Mouse (Mus musculus) intestine, postnatal 0 days (tissue): ENCODE measurements at regions not wholly inside any gene's neighbourhood (a gene's known extent, or its start where the extent isn't known, plus 50 kb on each side); places are given as distances from the start of the nearest gene placed in this dataset.

Experiments used
- ATAC-seq: fragments of 200-750 bp; cut with Nextera tagmentation; 2 replicates; pipeline ENCODE4 v1.8.0; 2017; ENCODE audit warnings: mild to moderate bottlenecking, moderate TSS enrichment, moderate library complexity
- H3K27ac ChIP-seq: fragments of 300-500 bp; sonication (generic); 2 replicates; pipeline ENCODE4 v1.5.1; 2014; ENCODE audit warnings: mild to moderate bottlenecking, low read depth, low read length, moderate library complexity
- H3K27me3 ChIP-seq: fragments of 300-500 bp; sonication (generic); replicated peaks from 2 replicates; pipeline ENCODE4 v1.6.1; 2014; ENCODE audit warnings: low read length, mixed read lengths; ENCODE audit not compliant: control insufficient read depth, insufficient read depth
- H3K36me3 ChIP-seq: fragments of 300-500 bp; sonication (generic); 2 replicates; pipeline ENCODE4 v1.6.1; 2014; ENCODE audit warnings: mild to moderate bottlenecking, moderate library complexity; ENCODE audit not compliant: control insufficient read depth, insufficient read depth
- H3K4me1 ChIP-seq: fragments of 300-500 bp; sonication (generic); replicated peaks from 2 replicates; pipeline ENCODE4 v1.6.1; 2014; ENCODE audit warnings: antibody characterized with exemption, low read length, mixed read lengths; ENCODE audit not compliant: control insufficient read depth, insufficient read depth
- H3K4me2 ChIP-seq: fragments of 300-500 bp; sonication (generic); replicated peaks from 2 replicates; pipeline ENCODE4 v1.6.1; 2014; ENCODE audit warnings: low read depth, mild to moderate bottlenecking, moderate library complexity
- H3K4me3 ChIP-seq: fragments of 300-500 bp; sonication (generic); 2 replicates; pipeline ENCODE4 v1.5.1; 2014; ENCODE audit warnings: low read depth, low read length
- H3K9ac ChIP-seq: fragments of 300-500 bp; sonication (generic); 2 replicates; pipeline ENCODE4 v1.6.1; 2014; ENCODE audit warnings: mild to moderate bottlenecking, low read depth, low read length
- H3K9me3 ChIP-seq: fragments of 300-500 bp; sonication (generic); 2 replicates; pipeline ENCODE4 v1.6.1; 2016; ENCODE audit warnings: mixed run types; ENCODE audit not compliant: control insufficient read depth
- CTCF ChIP-seq: sonication (generic); IDR thresholded peaks from 2 replicates; pipeline ENCODE4 v1.5.1; 2016; ENCODE audit warnings: low read depth, mild to moderate bottlenecking, control low read depth, antibody characterized with exemption, moderate library complexity
- WGBS: fragments of 180-500 bp; shearing (Covaris S2); extraction: QIAGEN DNeasy Blood & Tissue Kit; methylation state at CpG from one replicate; pipeline ENCODE4 v1.1.7; 2014; 5-methylcytosine and 5-hydroxymethylcytosine counted together

DNA sequence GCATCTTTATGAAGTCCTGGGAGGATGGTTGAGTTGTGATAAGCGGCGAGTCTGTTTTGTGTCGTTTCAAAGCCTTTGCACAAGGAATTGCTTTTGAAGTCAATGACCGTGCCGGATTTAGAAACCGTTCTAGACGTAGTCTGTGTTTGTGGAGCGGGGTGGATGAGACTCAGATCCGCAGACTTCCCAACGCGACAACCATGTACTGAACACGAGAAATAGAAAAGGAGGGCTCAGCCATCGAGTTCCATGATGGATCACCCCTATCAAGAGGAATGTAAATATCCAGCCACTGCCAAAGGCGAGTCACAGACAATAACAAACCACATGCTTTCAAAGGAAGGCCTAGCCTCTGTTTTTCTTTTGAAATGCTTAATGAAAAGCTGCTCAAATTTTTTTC, 120.5 kb downstream of the Mterf1b start:
- no peaks in the 10 kb centered on the region for H3K9me3 ChIP-seq
- no peaks in the 10 kb centered on the region for H3K27me3 ChIP-seq
- no peak overlapping the region for H3K9ac ChIP-seq
- H3K4me1 ChIP-seq: no peaks in the 10 kb centered on the region
- 44% methylated on average over 14 of the region's 14 CpGs for whole genome bisulfite sequencing
- no peak overlapping the region for H3K27ac ChIP-seq
- no peak overlapping the region for H3K4me3 ChIP-seq
- no peak for ATAC-seq
- no peak for TF ChIP-seq CTCF
- H3K4me2 ChIP-seq: 0 out of 2 replicates have a peak overlapping the region, but pooled peaks have one; percentile 21
- no peaks in the 10 kb centered on the region for H3K36me3 ChIP-seq

DNA sequence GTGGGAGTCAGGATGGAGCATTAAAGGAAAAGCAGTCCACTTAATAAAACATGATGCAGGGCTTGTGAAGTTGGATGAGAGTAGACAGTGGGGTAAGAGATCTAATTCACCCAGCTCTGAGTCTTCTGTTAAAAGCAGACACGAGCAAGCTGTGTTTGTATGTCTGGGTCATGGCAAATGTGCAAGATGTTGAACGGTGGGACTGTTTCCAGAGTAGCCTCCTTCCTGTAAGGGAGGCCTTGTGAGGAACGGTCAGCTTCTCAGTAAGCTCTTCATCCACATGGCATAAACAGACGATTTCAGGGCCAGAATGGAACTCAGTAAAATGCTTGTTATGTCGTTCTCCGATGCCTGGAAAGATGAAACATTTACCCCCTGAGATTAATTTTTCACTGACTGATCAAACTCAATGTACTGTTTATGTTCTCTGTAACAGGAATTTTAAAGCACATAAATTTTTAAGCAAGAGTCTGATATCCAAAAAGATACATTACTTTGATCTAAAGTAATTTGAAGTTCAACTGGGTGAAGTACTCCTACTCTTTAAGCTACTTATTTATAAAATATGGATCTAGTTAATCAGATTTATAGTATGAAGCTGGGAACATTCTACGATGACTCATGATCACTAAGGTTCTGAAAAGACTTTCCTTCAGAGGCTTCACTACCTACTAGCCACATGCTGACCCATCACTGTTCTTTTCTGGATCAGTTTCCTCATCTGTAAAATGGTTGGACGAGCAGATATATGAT, 130.6 kb downstream of the Mterf1b start:
- no peaks in the 10 kb centered on the region; the same call in none of the 2 replicates for H3K4me1 ChIP-seq
- H3K27me3 ChIP-seq: no peaks in the 10 kb centered on the region
- no peaks in the 10 kb centered on the region for H3K9me3 ChIP-seq
- H3K4me2 ChIP-seq: no peak overlapping the region
- no peaks in the 10 kb centered on the region for H3K36me3 ChIP-seq
- no peak overlapping the region for H3K27ac ChIP-seq
- WGBS: 54% methylated on average over 8 of the region's 8 CpGs
- no peak overlapping the region for H3K4me3 ChIP-seq
- no peak overlapping the region for H3K9ac ChIP-seq
- no peak for TF ChIP-seq CTCF
- ATAC-seq: no peak

DNA sequence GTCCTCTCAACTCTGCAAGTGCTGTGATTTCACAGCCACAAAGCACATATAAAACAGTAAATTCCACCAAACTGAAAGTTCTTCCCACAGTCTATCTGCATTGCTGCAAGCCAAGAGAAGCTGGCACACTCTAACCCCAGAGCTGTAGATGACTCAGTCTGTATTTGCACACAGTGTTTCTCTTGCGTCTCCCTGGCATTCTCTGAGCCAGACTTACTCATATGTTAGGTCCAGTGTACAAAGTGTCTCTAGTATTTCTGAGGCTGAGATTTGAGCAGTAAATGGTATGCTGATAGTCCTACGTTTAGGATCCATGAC, 131.2 kb downstream of the Mterf1b start:
- Histone ChIP-seq H3K36me3 (no peaks in the 10 kb centered on the region), H3K4me2 (no peak overlapping the region), H3K27ac (no peak overlapping the region), H3K9me3 (no peaks in the 10 kb centered on the region), H3K27me3 (no peaks in the 10 kb centered on the region), H3K4me1 (no peaks in the 10 kb centered on the region; the same call in none of the 2 replicates), H3K9ac (no peak overlapping the region), H3K4me3 (no peak overlapping the region)
- no peak for TF ChIP-seq CTCF
- no peak for ATAC-seq
- 58% methylated on average over 2 of the region's 2 CpGs for WGBS

DNA sequence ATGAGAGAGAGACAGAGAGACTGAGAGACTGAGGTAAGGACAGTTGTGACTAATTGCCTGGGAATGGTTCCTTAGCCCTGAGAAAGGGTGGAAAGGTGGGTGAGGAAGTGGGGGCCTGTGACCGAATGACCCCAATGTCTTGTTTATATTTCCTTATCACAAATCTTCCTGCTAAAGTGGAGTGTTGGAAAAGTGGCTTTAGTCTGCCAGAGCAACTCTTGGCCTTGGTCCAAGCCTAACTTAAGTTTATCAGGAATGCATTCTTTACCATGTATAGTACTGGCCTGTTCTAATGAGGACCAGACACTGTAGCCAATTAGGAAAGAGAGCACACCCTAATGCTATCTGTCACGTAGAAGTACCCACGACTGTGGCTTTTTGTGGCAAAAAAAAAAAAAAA, 133.6 kb downstream of the Mterf1b start:
- Histone ChIP-seq H3K27ac (no peak overlapping the region), H3K4me2 (no peak overlapping the region), H3K9me3 (no peaks in the 10 kb centered on the region), H3K36me3 (no peaks in the 10 kb centered on the region), H3K4me3 (no peak overlapping the region), H3K4me1 (no peaks in the 10 kb centered on the region; the same call in none of the 2 replicates), H3K9ac (no peak overlapping the region), H3K27me3 (no peaks in the 10 kb centered on the region)
- no peak for TF ChIP-seq CTCF
- no peak for ATAC-seq
- WGBS: 2% methylated on average over 3 of the region's 3 CpGs

DNA sequence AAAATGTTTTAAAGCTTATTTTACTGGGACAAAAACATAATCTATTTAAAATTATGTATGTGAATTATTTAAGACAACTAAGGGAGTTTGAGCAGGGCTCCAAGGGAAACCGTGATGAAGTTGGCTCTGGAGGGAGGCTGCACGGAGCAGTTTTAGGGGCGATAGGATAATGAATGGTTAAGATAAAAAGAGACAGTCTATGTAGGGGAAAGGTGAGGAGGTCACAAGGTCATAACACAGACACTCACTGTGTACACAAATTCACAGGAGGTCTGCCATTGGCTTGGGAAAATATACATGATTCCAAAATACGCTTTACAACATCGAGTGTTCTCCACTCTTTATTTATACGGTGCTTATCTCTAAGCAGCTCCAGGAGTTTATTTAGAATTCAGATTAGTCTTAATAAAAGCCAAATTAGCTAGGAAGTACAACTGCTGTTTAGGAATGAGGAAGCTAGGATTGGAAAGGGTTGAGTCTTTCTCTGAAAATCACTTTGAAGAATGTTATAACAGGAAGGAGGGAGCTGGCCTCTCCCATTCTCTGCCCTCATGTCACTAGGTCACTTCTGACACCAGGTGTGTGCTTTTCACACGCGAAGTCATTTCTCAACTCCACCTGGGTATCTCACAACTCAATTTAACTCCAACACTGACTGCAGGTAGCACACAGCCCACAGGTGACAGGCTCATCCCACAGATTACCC, 134.3 kb downstream of the Mterf1b start:
- H3K27me3 ChIP-seq: no peaks in the 10 kb centered on the region
- 12% methylated on average over 8 of the region's 8 CpGs for WGBS
- H3K27ac ChIP-seq: no peak overlapping the region
- no peaks in the 10 kb centered on the region for H3K36me3 ChIP-seq
- no peak overlapping the region for H3K9ac ChIP-seq
- no peak for ATAC-seq
- no peaks in the 10 kb centered on the region; the same call in none of the 2 replicates for H3K4me1 ChIP-seq
- H3K4me3 ChIP-seq: no peak overlapping the region
- TF ChIP-seq CTCF: no peak
- H3K9me3 ChIP-seq: no peaks in the 10 kb centered on the region
- no peak overlapping the region for H3K4me2 ChIP-seq

DNA sequence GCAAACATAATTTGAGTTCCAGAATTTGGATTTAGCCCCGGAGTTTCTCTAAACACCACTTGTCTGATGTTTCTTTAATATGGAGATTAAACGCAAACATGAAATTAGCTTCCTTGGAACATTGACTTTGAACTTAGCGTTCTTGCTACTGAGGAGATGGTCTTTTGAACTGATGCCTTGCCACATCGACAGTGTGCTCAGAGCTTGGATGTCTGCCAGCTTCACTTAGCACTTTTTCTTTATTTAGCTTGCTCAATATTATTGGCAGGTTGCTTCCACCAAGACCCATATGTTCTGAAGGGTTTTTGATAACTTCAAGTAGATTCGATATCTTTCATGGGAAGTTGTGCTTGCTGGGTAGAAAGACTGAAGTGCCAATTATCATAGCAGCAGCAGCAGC, 143.5 kb downstream of the Mterf1b start:
- H3K4me2 ChIP-seq: no peak overlapping the region
- H3K27me3 ChIP-seq: no peaks in the 10 kb centered on the region
- no peak for ATAC-seq
- WGBS: 51% methylated on average over 5 of the region's 5 CpGs
- H3K9me3 ChIP-seq: no peaks in the 10 kb centered on the region
- H3K4me3 ChIP-seq: no peak overlapping the region
- TF ChIP-seq CTCF: no peak
- no peak overlapping the region for H3K9ac ChIP-seq
- no peaks in the 10 kb centered on the region for H3K36me3 ChIP-seq
- H3K4me1 ChIP-seq: no peaks in the 10 kb centered on the region
- no peak overlapping the region for H3K27ac ChIP-seq
